Mouse (Mus musculus) adrenal gland, adult 8-10 months (tissue): ENCODE measurements around the gene Cdkn2aip. TPM values are rescaled to one million over a fixed set of nuclear protein-coding genes. Genes with fewer than 3 reads are reported as not detected.

Experiments
- DNase-seq: peaks from one replicate; pipeline ENCODE4 v3.0.0; 2022
- total RNA-seq, 4 experiments: library from RNA; stranded (reverse); gene quantifications; 2 replicates each; pipeline ENCODE4 v1.2.4; 2022

Gene Cdkn2aip
- total RNA-seq, 4 experiments from 2014 or later, result 12.9 to 14.0 (median 13.4) TPM

GRCm38 (mm10) chr8:47693119-47693518 is 20.6 kb downstream of the Cdkn2aip start:
- DNase-seq, result peak; percentile 44

GRCm38 (mm10) chr8:47691831-47692230 is 21.9 kb downstream of the Cdkn2aip start:
- no peak for DNase-seq

- no peak for DNase-seq
Measured at GRCm38 (mm10) chr8:47691303-47691702, 22.4 kb downstream of the Cdkn2aip start.

- DNase-seq, result no peak
Measured at GRCm38 (mm10) chr8:47690674-47691078, 23.1 kb downstream of the Cdkn2aip start.

GRCm38 (mm10) chr8:47689704-47690326 is 23.9 kb downstream of the Cdkn2aip start:
- no peak for DNase-seq

GRCm38 (mm10) chr8:47684441-47684840 is 29.3 kb downstream of the Cdkn2aip start:
- no peak for DNase-seq

- DNase-seq, result no peak
Measured at GRCm38 (mm10) chr8:47683994-47684393, 29.7 kb downstream of the Cdkn2aip start.

- DNase-seq, result no peak
Measured at GRCm38 (mm10) chr8:47680306-47680705, 33.4 kb downstream of the Cdkn2aip start.

DNA sequence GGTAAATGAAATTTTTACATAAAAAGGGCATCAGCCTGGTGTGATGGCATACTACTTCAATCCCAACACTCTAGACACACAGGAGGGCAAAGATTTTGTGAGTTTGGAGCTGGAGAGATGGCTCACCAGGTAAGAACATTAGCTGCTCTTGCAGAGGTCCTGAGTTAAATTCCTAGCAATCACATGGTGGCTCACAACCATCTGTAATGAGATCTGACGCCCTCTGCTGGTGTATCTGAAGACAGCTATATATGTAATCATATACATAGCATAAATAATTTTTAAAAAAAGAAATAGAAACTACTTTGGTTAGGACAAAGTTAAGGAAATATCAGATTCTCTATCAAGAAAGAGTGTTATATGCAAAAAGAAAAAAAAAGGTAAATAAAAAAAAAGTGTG is 34.1 kb downstream of the Cdkn2aip start:
- no peak for DNase-seq

DNA sequence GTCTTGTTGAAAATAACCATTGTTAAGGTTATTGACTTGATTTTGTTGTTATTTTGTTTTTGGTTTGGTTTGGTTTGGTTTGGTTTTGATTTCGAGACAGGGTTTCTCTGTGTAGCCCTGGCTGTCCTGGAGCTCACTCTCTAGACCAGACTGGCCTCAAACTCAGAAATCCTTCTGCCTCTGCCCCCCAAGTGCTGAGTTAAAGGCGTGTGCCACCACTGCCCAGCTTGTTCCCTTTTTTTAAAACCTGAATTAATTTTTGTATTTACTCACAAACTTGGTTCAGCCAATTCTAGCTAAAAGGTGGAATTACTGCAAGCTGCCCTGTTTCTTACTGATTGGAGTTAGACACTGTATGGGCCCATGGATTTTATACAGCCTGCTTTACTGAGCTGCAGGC is 37.1 kb downstream of the Cdkn2aip start:
- DNase-seq, result no peak

DNA sequence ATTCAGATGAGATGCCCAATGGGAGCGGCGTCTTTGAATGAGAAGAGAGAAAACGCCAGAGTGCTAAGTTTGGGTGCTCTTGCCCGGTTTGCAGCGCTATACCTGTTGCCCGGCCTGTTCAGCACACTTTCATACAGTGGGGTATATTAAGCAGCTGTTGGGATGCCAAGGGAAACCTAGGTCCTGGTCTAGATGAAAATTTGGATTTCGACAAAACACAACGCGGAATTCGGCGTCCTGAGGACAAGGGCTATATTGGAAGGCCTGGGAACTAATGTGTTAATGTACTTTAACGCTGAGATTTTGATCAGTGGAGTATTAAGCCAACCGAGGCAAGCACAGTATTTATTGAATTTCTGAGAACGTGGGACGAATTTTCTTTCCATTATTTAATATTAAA is 37.5 kb downstream of the Cdkn2aip start:
- DNase-seq, result no peak

- no peak for DNase-seq
Measured at GRCm38 (mm10) chr8:47675786-47676185, 37.9 kb downstream of the Cdkn2aip start.

- peak; percentile 100 for DNase-seq
Measured at GRCm38 (mm10) chr8:47674777-47675710, 38.7 kb downstream of the Cdkn2aip start, which contains the start of gene Ing2. Ing2 (minus strand) TSS chr8:47675556.

GRCm38 (mm10) chr8:47674140-47674776 is 39.5 kb downstream of the Cdkn2aip start:
- DNase-seq, result peak; percentile 30

DNA sequence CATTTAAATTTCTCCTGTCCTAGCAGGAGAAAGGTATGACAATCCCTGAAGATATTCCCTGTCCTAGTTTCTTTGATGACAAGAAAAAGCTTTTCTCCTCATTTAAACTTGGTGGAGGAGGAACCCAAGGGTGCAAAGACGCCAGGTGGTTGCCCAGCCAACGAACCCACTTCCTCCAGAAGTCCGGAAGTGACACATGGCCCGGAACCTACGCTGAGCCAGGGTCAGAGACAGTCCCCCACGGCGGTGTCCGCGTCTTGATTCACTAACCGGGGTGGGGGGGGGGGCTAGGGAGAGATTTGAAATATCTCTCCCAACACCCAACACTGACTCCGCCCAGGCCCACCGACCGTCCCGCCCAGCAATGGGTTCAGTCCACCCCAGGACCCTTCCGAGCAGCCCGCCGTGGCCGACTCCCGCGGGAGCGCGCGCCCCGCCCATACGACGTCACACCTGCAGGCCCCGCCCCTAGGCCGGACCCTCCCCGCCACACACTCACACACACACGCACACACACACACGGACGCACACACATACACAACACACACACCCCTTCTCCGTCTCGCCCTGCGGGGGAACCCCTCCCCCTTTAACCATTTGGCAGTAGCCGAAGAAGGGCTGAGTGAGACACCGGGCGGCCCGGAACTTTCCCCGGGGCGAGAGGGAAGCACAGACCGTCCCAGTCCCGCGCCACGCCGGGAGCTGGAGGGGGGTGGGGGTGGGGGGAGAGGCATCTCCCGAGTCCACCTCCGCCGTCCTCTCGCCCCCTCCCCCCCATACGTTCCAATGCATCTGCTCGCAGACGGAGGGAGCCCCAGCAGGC is 40.2 kb downstream of the Cdkn2aip start:
- peak; percentile 84 for DNase-seq

GRCm38 (mm10) chr8:47664231-47664785 is 49.4 kb downstream of the Cdkn2aip start:
- peak; percentile 30 for DNase-seq

DNA sequence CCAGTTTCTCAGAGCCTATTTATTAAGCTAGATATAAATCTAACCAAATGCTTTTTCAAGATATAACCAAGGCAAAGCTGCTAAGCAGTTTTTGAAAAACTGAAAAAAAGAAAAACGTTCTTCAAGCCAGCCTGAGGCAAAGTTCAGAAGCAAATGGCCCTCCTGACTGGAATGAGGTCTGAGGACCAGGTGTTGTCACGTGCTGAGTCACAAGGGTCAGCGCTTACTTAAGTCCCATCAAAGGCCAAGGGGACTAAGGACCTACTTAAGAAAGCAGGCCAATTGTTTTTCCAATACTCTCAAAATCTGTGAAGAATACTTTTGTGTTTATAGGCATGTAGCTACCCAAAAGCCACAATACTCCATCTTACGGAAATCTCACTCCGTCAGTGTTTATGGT is 50.5 kb downstream of the Cdkn2aip start:
- no peak for DNase-seq

DNA sequence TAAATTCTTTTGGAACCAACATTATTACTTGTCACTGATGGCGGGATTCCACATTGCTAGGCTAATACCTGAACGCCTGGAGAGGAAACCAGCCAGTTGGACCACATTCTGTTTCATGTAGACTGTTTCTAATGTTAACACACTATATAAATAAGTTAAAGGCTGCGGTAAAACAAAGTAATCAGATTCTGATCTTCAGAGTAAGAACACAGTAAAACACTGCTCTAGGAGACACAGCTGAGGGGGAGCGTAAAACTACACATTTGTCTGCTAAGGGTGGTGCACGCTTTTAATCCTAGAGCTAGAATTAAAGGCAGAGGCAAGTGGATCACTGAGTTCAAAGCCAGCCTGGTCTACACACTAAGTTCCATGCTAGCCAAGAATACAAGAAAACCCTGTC is 51.0 kb downstream of the Cdkn2aip start:
- DNase-seq, result no peak

DNA sequence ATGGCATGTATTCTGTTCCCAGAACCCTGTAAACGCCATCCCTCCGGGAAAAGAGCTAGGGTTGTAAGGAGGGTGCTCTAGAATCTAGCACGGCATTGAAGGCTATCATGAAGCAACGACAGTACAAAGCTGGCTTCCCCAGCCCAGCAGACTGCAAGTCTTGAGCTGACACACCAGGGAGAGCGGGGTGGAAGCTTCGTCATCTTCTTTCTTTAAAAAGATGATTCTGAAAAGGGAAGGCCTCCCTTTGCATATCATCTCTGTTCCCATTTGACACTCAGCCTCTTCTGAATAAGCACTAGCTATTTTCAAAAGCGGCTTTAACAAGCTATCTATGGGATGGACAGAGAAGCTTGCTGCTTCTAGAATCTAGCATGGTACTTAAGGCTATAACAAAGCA is 53.3 kb downstream of the Cdkn2aip start:
- DNase-seq, result no peak

GRCm38 (mm10) chr8:47659463-47659862 is 54.3 kb downstream of the Cdkn2aip start:
- no peak for DNase-seq
